Mouse (Mus musculus) embryonic facial prominence, embryonic 12.5 days (tissue): ENCODE measurements around the gene Pik3r5. TPM values are rescaled to one million over a fixed set of nuclear protein-coding genes. Genes with fewer than 3 reads are reported as not detected.

ENCODE experiments used
- ATAC-seq: fragments of 200-750 bp; cut with Nextera tagmentation; 2 replicates; pipeline ENCODE4 v1.8.0; 2017; ENCODE audit not compliant: insufficient number of reproducible peaks, insufficient read depth, low FRiP score, low TSS enrichment
- H3K27ac ChIP-seq: fragments of 300-500 bp; sonication (generic); 2 replicates; pipeline ENCODE4 v1.5.1; 2016; ENCODE audit warnings: mild to moderate bottlenecking
- H3K27me3 ChIP-seq: fragments of 300-500 bp; sonication (generic); 2 replicates; pipeline ENCODE4 v1.6.1; 2016; ENCODE audit warnings: mild to moderate bottlenecking, moderate library complexity
- H3K36me3 ChIP-seq: fragments of 300-500 bp; sonication (generic); 2 replicates; pipeline ENCODE4 v1.6.1; 2016; ENCODE audit warnings: mild to moderate bottlenecking
- H3K4me1 ChIP-seq: fragments of 300-500 bp; sonication (generic); 2 replicates; pipeline ENCODE4 v1.6.1; 2016
- H3K4me2 ChIP-seq: fragments of 300-500 bp; sonication (generic); replicated peaks from 2 replicates; pipeline ENCODE4 v1.6.1; 2016; ENCODE audit warnings: mild to moderate bottlenecking, moderate library complexity
- H3K4me3 ChIP-seq: fragments of 300-500 bp; sonication (generic); 2 replicates; pipeline ENCODE4 v1.5.1; 2016; ENCODE audit warnings: mild to moderate bottlenecking
- H3K9ac ChIP-seq: fragments of 300-500 bp; sonication (generic); 2 replicates; pipeline ENCODE4 v1.6.1; 2016; ENCODE audit warnings: mild to moderate bottlenecking, moderate library complexity
- H3K9me3 ChIP-seq: fragments of 300-500 bp; sonication (generic); 2 replicates; pipeline ENCODE4 v1.6.1; 2016; ENCODE audit warnings: mild to moderate bottlenecking, moderate library complexity
- WGBS: fragments of 180-500 bp; shearing (Covaris S2); methylation state at CpG from one replicate; pipeline ENCODE4 v1.1.7; 2016; 5-methylcytosine and 5-hydroxymethylcytosine counted together
- polyA plus RNA-seq: library from polyadenylated mRNA; unstranded; fragments of >200 nt; fragmentation: Nextera tagmentation; extraction: Ambion mirVana; gene quantifications from 2 replicates; pipeline ENCODE4 v1.2.1, GENCODE M21; 2016

Gene Pik3r5
- polyA plus RNA-seq, 1 experiment from 2014 or later, result 0.70 TPM

DNA sequence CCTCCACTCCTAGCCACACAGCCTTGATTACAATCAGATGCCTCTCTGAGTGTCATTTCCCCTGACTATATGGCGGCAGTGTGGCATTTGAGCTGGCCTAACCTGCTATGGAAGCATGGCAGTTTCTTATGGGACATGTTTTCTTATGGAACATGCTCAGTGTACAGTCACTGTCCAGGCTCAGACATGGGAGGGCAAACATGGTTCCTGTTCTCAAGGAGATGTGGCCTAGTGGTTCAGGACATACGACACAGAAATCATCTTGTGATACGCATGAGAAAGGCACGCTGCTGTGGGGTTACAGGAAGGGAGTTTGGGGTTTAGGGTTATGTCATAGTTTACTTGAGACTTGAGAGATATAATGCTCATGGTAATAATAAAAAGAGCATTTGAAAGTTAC, 3.7 kb downstream of the Pik3r5 start:
- ATAC-seq, result no peak
- Histone ChIP-seq H3K9ac (no peak overlapping the region), H3K36me3 (no peaks in the 10 kb centered on the region), H3K27ac (no peak overlapping the region), H3K4me1 (peaks cover 9% of the 10 kb centered on the region; the same call in 1 of the 2 replicates), H3K4me2 (no peak overlapping the region), H3K9me3 (no peaks in the 10 kb centered on the region), H3K27me3 (peaks cover 30% of the 10 kb centered on the region), H3K4me3 (no peak overlapping the region)
- WGBS, result 87% methylated on average over 4 of the region's 4 CpGs

DNA sequence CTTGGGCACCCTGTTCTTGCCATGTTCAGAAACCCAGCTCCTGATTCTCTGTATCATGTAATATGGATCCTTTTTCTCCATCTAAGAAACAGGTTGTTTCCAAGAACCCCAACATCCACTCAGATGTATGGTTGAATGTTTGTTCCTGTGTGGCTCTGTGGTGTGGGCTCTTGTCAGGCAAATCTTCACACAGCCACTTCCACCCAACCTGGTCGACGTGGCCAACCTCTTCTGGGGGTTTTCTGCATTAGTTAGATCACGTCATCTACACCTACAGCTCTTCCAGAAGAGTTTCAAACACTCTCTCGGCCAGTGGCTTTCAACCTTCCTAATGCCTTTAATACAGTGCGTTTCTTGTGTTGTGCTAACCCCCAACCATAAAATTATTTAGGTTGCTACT, 4.5 kb downstream of the Pik3r5 start:
- 86% methylated on average over 5 of the region's 5 CpGs for WGBS
- no peak for ATAC-seq
- Histone ChIP-seq H3K36me3 (no peaks in the 10 kb centered on the region), H3K9ac (no peak overlapping the region), H3K9me3 (no peaks in the 10 kb centered on the region), H3K27me3 (peaks cover 24% of the 10 kb centered on the region), H3K4me1 (peaks cover 9% of the 10 kb centered on the region; the same call in 1 of the 2 replicates), H3K27ac (no peak overlapping the region), H3K4me3 (no peak overlapping the region), H3K4me2 (no peak overlapping the region)

DNA sequence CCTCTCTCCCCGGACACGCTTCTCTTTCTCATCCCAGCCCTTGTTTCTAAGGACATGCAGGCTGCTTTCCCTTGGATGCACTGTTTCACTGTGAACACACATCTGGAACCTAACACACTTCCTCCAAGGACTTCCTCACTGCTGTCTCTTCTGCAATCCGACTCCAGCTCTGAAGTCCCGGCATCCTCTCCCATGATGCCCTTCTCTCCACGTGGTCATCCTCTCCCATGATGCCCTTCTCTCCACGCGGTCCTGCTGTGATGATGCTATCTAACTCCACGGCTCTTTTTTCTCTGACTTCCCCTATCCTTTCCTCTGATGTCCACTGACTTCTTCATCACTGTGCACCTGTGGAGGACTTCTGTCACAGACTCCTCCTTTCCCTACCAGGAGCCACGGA, 8.2 kb downstream of the Pik3r5 start:
- no peaks in the 10 kb centered on the region for H3K9me3 ChIP-seq
- 78% methylated on average over 9 of the region's 9 CpGs for WGBS
- H3K27ac ChIP-seq, result no peak overlapping the region
- no peak for ATAC-seq
- H3K27me3 ChIP-seq, result no peaks in the 10 kb centered on the region; the same call in 1 of the 2 replicates
- H3K4me1 ChIP-seq, result no peaks in the 10 kb centered on the region
- no peak overlapping the region for H3K4me3 ChIP-seq
- H3K36me3 ChIP-seq, result no peaks in the 10 kb centered on the region
- no peak overlapping the region for H3K4me2 ChIP-seq
- no peak overlapping the region for H3K9ac ChIP-seq

DNA sequence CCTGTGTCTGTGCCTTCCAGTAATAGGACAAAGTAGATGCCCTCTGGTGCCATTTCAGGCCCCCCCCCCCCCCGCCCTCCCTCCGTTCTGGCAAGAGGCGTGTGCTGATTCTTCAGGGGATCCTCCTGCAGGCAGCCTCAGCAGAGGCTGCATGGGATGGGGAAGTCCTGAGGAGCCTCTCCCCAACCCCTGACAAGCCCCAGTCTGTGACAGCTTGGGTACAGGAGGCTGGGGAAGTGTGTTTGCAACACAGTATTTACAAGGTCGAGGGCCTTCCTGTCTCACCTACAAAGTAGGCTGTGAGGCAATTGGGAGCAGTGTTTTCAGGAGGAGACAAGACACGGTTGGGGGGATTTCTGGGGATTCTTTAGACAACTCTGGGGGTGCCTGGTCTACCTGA, 9.0 kb downstream of the Pik3r5 start:
- no peaks in the 10 kb centered on the region for H3K9me3 ChIP-seq
- no peak overlapping the region for H3K4me3 ChIP-seq
- ATAC-seq, result no peak
- no peaks in the 10 kb centered on the region for H3K36me3 ChIP-seq
- H3K27me3 ChIP-seq, result no peaks in the 10 kb centered on the region; the same call in 1 of the 2 replicates
- WGBS, result 59% methylated on average over 5 of the region's 5 CpGs
- no peaks in the 10 kb centered on the region for H3K4me1 ChIP-seq
- no peak overlapping the region for H3K27ac ChIP-seq
- no peak overlapping the region for H3K4me2 ChIP-seq
- H3K9ac ChIP-seq, result no peak overlapping the region

DNA sequence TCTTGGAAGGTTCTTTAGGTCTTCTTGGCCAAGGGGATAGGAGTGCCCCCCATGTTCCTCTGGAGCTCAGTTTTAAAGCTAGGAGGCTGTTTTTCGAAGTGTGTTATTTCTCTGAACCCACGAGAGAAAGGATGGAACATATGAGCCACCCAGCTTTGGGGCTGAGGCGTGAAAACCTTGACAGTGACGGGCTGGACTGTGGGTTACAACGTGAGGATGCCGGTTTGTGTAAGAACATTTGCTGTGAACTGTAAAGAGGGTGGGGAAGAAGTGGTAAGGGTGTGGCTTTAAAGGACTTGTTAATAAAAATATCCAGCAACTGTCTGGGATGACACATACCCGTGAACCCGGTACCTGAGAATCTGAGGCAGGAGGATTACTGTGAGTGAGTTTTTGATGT, 10.4 kb downstream of the Pik3r5 start:
- H3K9ac ChIP-seq, result no peak overlapping the region
- no peaks in the 10 kb centered on the region for H3K4me1 ChIP-seq
- no peaks in the 10 kb centered on the region for H3K36me3 ChIP-seq
- 85% methylated on average over 8 of the region's 8 CpGs for WGBS
- no peak for ATAC-seq
- no peaks in the 10 kb centered on the region; the same call in 1 of the 2 replicates for H3K27me3 ChIP-seq
- H3K27ac ChIP-seq, result no peak overlapping the region
- H3K4me3 ChIP-seq, result no peak overlapping the region
- no peaks in the 10 kb centered on the region for H3K9me3 ChIP-seq
- no peak overlapping the region for H3K4me2 ChIP-seq

DNA sequence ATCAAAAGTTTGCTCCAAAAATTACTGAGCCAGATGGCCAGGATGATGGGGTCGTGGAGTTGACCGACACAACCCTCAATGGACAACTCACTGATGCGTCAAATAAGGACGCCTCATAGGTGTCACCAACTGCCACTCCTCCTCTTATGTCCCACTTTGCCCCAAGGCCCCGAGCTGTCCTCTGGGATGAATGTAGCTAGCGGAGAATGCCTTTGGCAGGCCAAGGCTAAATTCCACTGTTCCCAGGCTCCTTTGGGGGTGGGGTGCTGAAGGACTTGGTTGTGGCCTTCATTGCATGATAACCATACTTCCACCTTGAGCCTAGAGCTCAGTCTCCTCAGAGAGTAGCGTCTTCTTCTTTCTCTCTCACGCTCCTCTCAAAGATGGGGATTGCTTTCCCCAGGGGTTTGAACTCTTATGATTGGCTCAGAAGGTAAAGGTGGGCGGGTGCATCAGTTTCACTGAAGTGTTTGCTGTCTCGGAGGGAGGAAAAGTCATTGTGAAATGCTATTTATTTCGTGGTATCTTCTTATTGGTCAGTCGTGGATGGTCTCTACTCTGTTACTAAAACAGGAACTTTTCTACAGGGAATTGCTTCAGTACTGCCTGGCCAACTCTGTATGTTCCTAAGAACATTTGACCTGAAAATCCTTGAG, 11.2 kb downstream of the Pik3r5 start:
- Histone ChIP-seq H3K36me3 (no peaks in the 10 kb centered on the region), H3K27me3 (no peaks in the 10 kb centered on the region; the same call in 1 of the 2 replicates), H3K4me1 (no peaks in the 10 kb centered on the region), H3K4me3 (no peak overlapping the region), H3K9me3 (no peaks in the 10 kb centered on the region), H3K9ac (no peak overlapping the region), H3K4me2 (no peak overlapping the region), H3K27ac (no peak overlapping the region)
- no peak for ATAC-seq
- WGBS, result 80% methylated on average over 12 of the region's 12 CpGs

DNA sequence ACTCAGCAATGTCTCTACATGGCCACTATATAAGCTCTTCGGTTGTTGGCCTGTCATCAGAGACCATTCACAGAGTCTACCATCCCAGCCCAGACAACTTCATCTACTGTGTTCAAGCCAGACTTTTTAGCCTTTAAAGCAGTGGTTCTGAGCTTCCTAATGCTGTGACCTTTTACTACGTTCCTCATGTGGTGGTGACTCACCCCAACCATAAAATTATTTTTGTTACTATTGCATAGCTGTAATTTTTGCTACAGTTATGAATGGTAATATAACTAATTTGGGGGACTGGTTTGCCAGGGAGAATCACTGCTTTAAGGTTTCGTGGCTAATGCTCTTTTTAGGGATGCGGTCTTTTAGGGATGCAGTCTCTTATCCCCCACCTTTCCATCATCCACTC, 14.0 kb downstream of the Pik3r5 start:
- Histone ChIP-seq H3K4me3 (no peak overlapping the region), H3K9ac (no peak overlapping the region), H3K4me2 (no peak overlapping the region), H3K9me3 (no peaks in the 10 kb centered on the region), H3K27ac (no peak overlapping the region), H3K36me3 (no peaks in the 10 kb centered on the region), H3K4me1 (peaks cover 4% of the 10 kb centered on the region), H3K27me3 (peaks cover 5% of the 10 kb centered on the region; the same call in 1 of the 2 replicates)
- WGBS, result 85% methylated on average over 4 of the region's 4 CpGs
- no peak for ATAC-seq

DNA sequence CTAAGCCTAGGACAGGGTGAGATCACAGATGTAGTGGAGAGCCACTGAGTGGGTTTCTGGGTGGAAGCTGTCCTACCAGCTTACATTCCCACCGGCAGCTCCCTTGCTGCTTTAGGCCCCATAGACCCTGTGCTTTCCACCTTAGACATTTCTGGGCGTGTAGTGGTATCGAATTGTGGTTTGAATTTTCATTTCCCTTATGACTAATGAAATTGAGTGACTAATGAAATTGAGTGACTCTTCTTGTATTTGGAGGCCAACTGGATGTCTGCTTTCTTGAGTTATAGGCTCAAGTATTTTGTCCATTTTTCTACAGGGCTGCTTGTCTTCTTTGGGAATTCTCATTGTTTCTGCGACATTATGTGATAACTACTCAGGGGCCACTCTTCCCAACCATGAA, 14.6 kb downstream of the Pik3r5 start:
- no peak overlapping the region for H3K27ac ChIP-seq
- no peak for ATAC-seq
- 90% methylated on average over 4 of the region's 4 CpGs for WGBS

DNA sequence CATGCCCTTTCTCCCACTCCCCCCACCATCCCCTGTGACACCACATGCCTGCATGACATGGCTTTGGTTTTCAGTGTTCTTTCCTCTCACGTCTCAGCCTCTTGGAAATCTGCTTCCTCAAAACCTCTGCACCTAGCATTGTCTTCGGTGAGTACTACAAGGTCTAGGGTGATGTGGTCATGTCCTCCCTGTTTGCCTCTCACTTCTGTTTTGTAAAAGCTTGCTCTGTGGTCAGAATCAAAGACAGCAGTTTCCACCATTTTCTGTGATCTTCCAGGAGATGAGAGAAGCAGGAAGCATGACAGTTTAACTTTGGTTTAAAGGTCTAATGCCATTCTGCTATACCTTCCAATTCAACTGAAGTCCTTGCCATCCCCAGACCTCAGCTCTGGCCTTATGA, 15.3 kb downstream of the Pik3r5 start:
- Histone ChIP-seq H3K9ac (no peak overlapping the region), H3K9me3 (no peaks in the 10 kb centered on the region), H3K4me3 (no peak overlapping the region), H3K27me3 (peaks cover 5% of the 10 kb centered on the region; the same call in 1 of the 2 replicates), H3K4me1 (peaks cover 14% of the 10 kb centered on the region), H3K36me3 (no peaks in the 10 kb centered on the region), H3K27ac (no peak overlapping the region), H3K4me2 (no peak overlapping the region)
- no peak for ATAC-seq
- WGBS, result 93% methylated on average over 2 of the region's 2 CpGs

More for the DNA sequence above, 14.6 kb downstream of the Pik3r5 start:
- peaks cover 10% of the 10 kb centered on the region for H3K4me1 ChIP-seq
- H3K36me3 ChIP-seq, result no peaks in the 10 kb centered on the region
- H3K4me3 ChIP-seq, result no peak overlapping the region
- peaks cover 5% of the 10 kb centered on the region; the same call in 1 of the 2 replicates for H3K27me3 ChIP-seq
- no peaks in the 10 kb centered on the region for H3K9me3 ChIP-seq
- no peak overlapping the region for H3K9ac ChIP-seq
- no peak overlapping the region for H3K4me2 ChIP-seq

DNA sequence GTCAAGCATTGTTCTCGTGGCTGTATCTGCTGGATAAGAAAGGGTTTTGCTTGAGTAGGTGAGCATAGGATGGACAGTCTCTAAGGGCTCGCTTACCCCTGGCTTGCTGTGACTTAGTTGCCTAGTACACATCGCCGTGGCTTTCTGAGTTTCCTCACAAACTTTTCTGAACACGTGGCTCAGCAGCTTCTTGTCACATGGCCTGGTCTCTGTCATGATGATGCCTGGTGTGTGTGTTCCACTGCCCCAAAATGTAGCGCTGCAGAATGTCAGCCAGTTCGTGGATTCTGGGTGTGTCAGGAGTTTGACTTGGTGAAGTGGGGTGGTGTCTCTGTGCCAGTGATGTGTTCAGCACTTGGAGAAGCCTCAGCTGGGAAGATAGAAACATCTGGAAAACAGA, 16.4 kb downstream of the Pik3r5 start:
- Histone ChIP-seq H3K9ac (no peak overlapping the region), H3K4me1 (peaks cover 14% of the 10 kb centered on the region), H3K27me3 (peaks cover 5% of the 10 kb centered on the region; the same call in 1 of the 2 replicates), H3K9me3 (no peaks in the 10 kb centered on the region), H3K27ac (no peak overlapping the region), H3K36me3 (no peaks in the 10 kb centered on the region), H3K4me3 (no peak overlapping the region), H3K4me2 (no peak overlapping the region)
- 82% methylated on average over 7 of the region's 7 CpGs for WGBS
- ATAC-seq, result no peak

DNA sequence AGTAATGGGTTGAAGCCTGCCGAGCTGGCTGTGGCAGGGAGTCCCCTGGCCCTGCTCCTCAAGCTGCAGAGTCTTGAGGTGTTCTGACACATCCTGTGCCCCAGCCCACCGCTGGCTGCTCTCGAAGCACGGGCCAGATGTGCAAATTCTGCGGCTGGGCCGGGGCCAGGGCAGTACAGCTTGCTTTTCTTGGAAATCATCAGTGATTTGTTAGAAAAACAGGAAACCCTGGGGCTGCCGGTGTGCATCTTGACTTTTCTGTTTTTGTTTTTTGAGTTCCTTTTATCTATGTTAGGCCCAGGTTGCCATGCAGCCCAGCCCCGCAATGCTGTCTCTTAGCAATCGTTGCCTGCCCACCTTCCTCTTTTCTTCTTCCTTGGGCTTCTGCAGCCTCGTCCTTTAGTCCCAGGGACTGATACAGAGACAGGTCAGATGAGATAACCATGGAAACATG, 19.4 kb downstream of the Pik3r5 start:
- no peak overlapping the region for H3K4me3 ChIP-seq
- no peak overlapping the region for H3K4me2 ChIP-seq
- H3K9me3 ChIP-seq, result no peaks in the 10 kb centered on the region
- H3K36me3 ChIP-seq, result no peaks in the 10 kb centered on the region
- no peak overlapping the region for H3K27ac ChIP-seq
- no peak for ATAC-seq
- 35% methylated on average over 10 of the region's 10 CpGs for WGBS
- peaks cover 14% of the 10 kb centered on the region for H3K4me1 ChIP-seq
- no peak overlapping the region for H3K9ac ChIP-seq
- H3K27me3 ChIP-seq, result 0 out of 2 replicates have a peak, but pooled peaks cover 5% of the 10 kb centered on the region

DNA sequence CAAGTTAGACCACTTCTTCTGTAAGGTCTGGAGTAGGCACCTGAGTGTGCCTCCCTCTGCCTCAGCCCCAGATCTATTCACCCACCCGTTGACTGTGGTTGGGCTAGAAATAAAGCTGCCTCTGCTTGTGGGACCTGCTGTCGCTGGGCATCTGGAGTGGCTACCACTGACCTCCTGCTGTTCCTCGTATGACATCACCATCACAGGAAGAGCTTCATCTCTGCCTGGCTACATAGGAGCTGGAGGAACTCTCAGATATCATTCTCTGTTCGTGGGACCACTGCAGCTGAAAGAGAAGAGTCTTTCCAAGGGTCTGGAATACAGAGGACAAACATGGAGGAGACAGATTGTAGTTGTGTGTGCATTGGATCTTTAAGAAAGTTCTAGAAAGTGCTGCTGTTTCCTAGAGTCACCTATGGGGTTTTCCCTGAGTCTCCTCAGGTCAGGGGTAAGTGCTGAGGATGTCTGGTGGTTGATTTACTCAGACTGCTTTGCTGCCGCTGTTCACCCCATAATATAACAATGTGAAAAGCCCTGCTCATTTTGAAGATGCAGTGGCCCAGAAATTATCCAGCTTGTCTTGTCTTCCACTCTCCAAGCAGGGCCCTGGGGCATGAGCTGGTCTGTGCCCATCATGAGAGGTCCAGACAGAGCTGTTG, 20.0 kb downstream of the Pik3r5 start:
- ATAC-seq, result no peak
- no peak overlapping the region for H3K4me2 ChIP-seq
- H3K9ac ChIP-seq, result no peak overlapping the region
- no peaks in the 10 kb centered on the region for H3K36me3 ChIP-seq
- no peak overlapping the region for H3K4me3 ChIP-seq
- H3K27me3 ChIP-seq, result 0 out of 2 replicates have a peak, but pooled peaks cover 5% of the 10 kb centered on the region
- H3K4me1 ChIP-seq, result peaks cover 14% of the 10 kb centered on the region
- no peaks in the 10 kb centered on the region for H3K9me3 ChIP-seq
- 66% methylated on average over 5 of the region's 5 CpGs for WGBS
- H3K27ac ChIP-seq, result no peak overlapping the region
